Mouse (Mus musculus): ENCODE results near the gene Lrmp. TPM values are rescaled to one million over a fixed set of nuclear protein-coding genes. Genes with fewer than 3 reads are reported as not detected.
"Not testable (repeated sequence)": the region's sequence is repeated elsewhere in the genome, so short reads cannot be mapped to it uniquely, and the experiment has no call there.

Lrmp gene
- polyA plus RNA-seq, 1 experiment, result not detected

DNA sequence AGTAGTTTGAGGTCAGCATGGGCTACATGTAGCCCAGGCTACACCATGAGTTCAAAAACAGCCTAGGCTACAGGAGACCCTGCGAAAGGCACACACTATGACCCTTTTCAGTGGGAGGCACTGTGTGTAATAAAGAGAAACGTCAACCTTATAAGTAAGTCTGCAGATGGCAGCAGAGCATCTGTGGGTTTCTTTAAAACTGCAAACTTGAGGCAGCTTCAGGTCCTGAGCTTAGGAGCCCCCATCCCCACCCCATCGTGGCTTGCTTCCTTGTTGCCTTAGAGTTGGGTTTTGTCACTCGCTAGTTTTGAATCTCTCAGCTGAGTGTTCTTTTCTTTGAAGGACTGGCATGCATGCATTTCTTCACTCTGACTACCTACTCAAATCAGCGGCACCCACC lies 24.5 kb upstream of the Lrmp start:
- TF ChIP-seq USF1 (IDR thresholded peaks at IDR 0.05; ENCODE audit: low read depth) (no peak), MYOD1 (IDR thresholded peaks at IDR 0.05; ENCODE audit: control insufficient read depth, insufficient read length, low read depth) (no peak), CTCF (IDR thresholded peaks at IDR 0.05; ENCODE audit: control insufficient read depth, insufficient read depth, insufficient read length) (no peak), MYOG (IDR thresholded peaks at IDR 0.05; ENCODE audit: control insufficient read depth, extremely low read depth, insufficient read length) (no peak)
- H3K79me2 ChIP-seq (ENCODE audit: control insufficient read depth, insufficient read depth), result no peaks in the 10 kb centered on the region
- H3K4me3 ChIP-seq (ENCODE audit: insufficient read depth, poor library complexity, severe bottlenecking), result no peak overlapping the region
- no peak overlapping the region for H3ac ChIP-seq (ENCODE audit: control insufficient read depth, insufficient read length, low read depth)
- H3K79me3 ChIP-seq (ENCODE audit: low read depth), result no peaks in the 10 kb centered on the region
- no peaks in the 10 kb centered on the region for H3K27me3 ChIP-seq (ENCODE audit: control insufficient read depth, insufficient read depth, insufficient read length)
- no peaks in the 10 kb centered on the region for H3K36me3 ChIP-seq (ENCODE audit: control insufficient read depth, insufficient read depth)

DNA sequence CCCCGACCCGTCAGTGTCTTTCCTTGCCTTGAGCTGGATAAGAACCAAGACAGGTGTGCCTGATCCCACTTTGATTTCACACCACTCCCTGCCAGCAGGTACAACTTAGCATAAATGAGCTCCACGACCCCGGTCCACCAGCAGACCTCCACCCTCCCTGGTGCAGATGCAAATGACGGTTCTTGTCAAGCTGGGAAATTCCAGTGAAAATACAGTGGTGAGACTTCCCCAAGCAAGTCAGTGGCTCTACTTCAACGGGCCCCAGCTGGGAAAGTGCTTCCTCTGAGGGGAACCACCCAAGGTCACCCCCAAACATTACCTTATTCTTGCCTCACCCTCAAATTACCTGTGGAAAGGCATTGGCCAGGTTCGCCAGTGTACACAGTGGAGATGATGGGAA lies 23.5 kb upstream of the Lrmp start:
- H3K79me2 ChIP-seq (ENCODE audit: control insufficient read depth, insufficient read depth), result no peaks in the 10 kb centered on the region
- TF ChIP-seq MYOD1 (IDR thresholded peaks at IDR 0.05; ENCODE audit: control insufficient read depth, insufficient read length, low read depth) (no peak), USF1 (IDR thresholded peaks at IDR 0.05; ENCODE audit: low read depth) (no peak), FOSL1 (IDR thresholded peaks at IDR 0.05; ENCODE audit: insufficient read depth, low read length, poor library complexity, severe bottlenecking) (no peak), MAX (IDR thresholded peaks at IDR 0.05) (no peak), MYOG (IDR thresholded peaks at IDR 0.05; ENCODE audit: control insufficient read depth, extremely low read depth, insufficient read length) (no peak), CEBPB (IDR thresholded peaks at IDR 0.05; ENCODE audit: low read depth) (no peak), CTCF (IDR thresholded peaks at IDR 0.05; ENCODE audit: control insufficient read depth, insufficient read depth, insufficient read length) (no peak)
- no peaks in the 10 kb centered on the region for H3K79me3 ChIP-seq (ENCODE audit: low read depth)
- no peaks in the 10 kb centered on the region for H3K27me3 ChIP-seq (ENCODE audit: control insufficient read depth, insufficient read depth, insufficient read length)
- H3K36me3 ChIP-seq (ENCODE audit: control insufficient read depth, insufficient read depth), result no peaks in the 10 kb centered on the region
- no peak overlapping the region for H3ac ChIP-seq (ENCODE audit: control insufficient read depth, insufficient read length, low read depth)
- H3K4me3 ChIP-seq (ENCODE audit: insufficient read depth, poor library complexity, severe bottlenecking), result no peak overlapping the region

DNA sequence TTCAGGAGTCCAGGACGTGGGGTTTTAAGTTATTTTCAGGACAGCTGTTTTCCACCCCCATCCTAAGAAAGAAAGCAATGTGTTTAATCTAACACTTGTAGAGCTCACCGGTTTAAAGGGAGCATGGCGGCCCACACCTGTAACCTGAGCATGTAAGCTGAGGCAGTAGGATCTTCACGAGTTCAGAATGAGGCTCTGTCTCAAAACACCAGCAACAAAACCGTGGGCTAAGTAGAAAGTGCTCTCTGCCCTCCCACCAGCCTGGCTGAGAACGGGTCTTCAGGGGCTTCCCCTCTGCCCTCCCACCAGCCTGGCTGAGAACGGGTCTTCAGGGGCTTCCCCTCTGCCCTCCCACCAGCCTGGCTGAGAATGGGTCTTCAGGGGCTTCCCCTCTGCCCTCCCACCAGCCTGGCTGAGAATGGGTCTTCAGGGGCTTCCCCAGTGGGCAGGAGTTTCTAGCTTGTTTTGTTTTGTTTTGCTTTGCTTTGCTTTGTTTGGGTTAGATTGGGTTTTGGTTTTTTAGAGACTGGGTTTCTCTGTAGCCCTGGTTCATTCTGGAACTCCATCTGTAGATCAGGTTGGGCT lies 22.3 kb upstream of the Lrmp start:
- not testable (repeated sequence) for H3K27me3 ChIP-seq (ENCODE audit: control insufficient read depth, insufficient read depth, insufficient read length); H3K79me3 ChIP-seq (ENCODE audit: low read depth); H3K4me3 ChIP-seq (ENCODE audit: insufficient read depth, poor library complexity, severe bottlenecking); H3ac ChIP-seq (ENCODE audit: control insufficient read depth, insufficient read length, low read depth); H3K36me3 ChIP-seq (ENCODE audit: control insufficient read depth, insufficient read depth); H3K79me2 ChIP-seq (ENCODE audit: control insufficient read depth, insufficient read depth)

DNA sequence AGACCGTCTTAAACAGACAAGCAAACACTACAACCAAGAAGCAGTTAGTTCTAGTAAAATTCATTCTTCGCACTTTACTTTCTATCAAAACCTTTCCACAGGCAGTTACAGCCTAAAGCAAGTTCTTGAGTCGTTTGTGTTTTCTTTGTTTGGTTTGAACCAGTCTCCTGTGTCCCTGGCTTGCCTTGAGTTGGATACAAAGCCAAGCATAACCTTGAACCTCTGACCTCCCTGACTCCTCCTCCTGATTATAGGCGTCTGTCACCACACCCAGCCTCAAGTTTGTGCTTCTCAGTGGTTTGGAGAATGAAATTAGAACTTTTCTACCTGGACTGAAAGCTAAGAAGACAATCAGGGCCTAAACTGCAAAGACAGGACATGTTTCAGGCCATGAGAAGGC lies 21.0 kb upstream of the Lrmp start:
- Histone ChIP-seq H3K36me3 (ENCODE audit: control insufficient read depth, insufficient read depth) (no peaks in the 10 kb centered on the region), H3K79me2 (ENCODE audit: control insufficient read depth, insufficient read depth) (no peaks in the 10 kb centered on the region), H3K27me3 (ENCODE audit: control insufficient read depth, insufficient read depth, insufficient read length) (no peaks in the 10 kb centered on the region), H3ac (ENCODE audit: control insufficient read depth, insufficient read length, low read depth) (no peak overlapping the region), H3K4me3 (ENCODE audit: insufficient read depth, poor library complexity, severe bottlenecking) (no peak overlapping the region), H3K79me3 (ENCODE audit: low read depth) (no peaks in the 10 kb centered on the region)
- no peak for TF ChIP-seq MYOD1 (IDR thresholded peaks at IDR 0.05; ENCODE audit: control insufficient read depth, insufficient read length, low read depth)
- TF ChIP-seq CTCF (IDR thresholded peaks at IDR 0.05; ENCODE audit: control insufficient read depth, insufficient read depth, insufficient read length), result no peak

- H3K4me3 ChIP-seq (ENCODE audit: insufficient read depth, poor library complexity, severe bottlenecking), result no peak overlapping the region
- no peaks in the 10 kb centered on the region for H3K36me3 ChIP-seq (ENCODE audit: control insufficient read depth, insufficient read depth)
- H3ac ChIP-seq (ENCODE audit: control insufficient read depth, insufficient read length, low read depth), result no peak overlapping the region
- no peaks in the 10 kb centered on the region for H3K27me3 ChIP-seq (ENCODE audit: control insufficient read depth, insufficient read depth, insufficient read length)
- no peaks in the 10 kb centered on the region for H3K79me3 ChIP-seq (ENCODE audit: low read depth)
- no peak for TF ChIP-seq FOSL1 (IDR thresholded peaks at IDR 0.05; ENCODE audit: insufficient read depth, low read length, poor library complexity, severe bottlenecking)
- TF ChIP-seq CTCF (IDR thresholded peaks at IDR 0.05; ENCODE audit: control insufficient read depth, insufficient read depth, insufficient read length), result no peak
- no peak for TF ChIP-seq USF1 (IDR thresholded peaks at IDR 0.05; ENCODE audit: low read depth)
- no peak for TF ChIP-seq MAX (IDR thresholded peaks at IDR 0.05)
- no peak for TF ChIP-seq MYOG (IDR thresholded peaks at IDR 0.05; ENCODE audit: control insufficient read depth, extremely low read depth, insufficient read length)
- TF ChIP-seq CEBPB (IDR thresholded peaks at IDR 0.05; ENCODE audit: low read depth), result no peak
- no peak for TF ChIP-seq MYOD1 (IDR thresholded peaks at IDR 0.05; ENCODE audit: control insufficient read depth, insufficient read length, low read depth)
- H3K79me2 ChIP-seq (ENCODE audit: control insufficient read depth, insufficient read depth), result no peaks in the 10 kb centered on the region
Measured at GRCm38 (mm10) chr6:145100923-145101322, 14.5 kb upstream of the Lrmp start.

DNA sequence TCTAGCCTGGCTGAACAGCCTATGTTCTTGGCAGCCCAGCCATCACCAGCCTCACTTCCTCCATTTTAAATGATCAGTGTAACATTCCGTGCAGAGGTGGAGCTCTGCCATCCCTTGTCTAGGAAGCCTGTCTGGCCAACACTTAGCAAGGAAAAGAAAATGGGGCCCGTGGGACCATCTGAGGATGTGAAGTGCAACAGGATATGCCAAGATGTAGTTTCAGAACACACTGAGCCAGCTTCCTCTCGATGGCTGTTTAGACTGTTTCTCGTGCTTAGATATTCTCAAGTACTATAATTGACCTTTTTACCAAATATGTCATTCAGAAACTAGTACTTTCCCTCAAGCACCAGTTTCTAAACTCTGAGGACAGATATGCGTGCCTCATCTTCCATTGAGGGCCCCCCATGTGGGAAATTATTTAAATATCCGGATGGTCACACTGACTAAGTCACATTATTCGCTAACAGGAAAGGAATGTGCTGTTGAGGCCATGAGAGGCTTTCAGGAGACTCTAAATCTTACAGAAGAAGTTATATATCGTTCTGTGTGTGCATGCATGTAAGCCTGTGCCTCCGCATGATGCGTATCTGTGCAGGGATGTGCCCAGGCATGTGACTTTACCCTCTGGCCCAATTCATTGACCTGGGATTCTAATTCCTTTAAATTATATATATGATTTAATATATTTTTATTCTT lies 11.1 kb upstream of the Lrmp start:
- H3K4me3 ChIP-seq (ENCODE audit: insufficient read depth, poor library complexity, severe bottlenecking), result no peak overlapping the region
- TF ChIP-seq CTCF (IDR thresholded peaks at IDR 0.05; ENCODE audit: control insufficient read depth, insufficient read depth, insufficient read length), result no peak
- no peak for TF ChIP-seq FOSL1 (IDR thresholded peaks at IDR 0.05; ENCODE audit: insufficient read depth, low read length, poor library complexity, severe bottlenecking)
- TF ChIP-seq MYOG (IDR thresholded peaks at IDR 0.05; ENCODE audit: control insufficient read depth, extremely low read depth, insufficient read length), result no peak
- TF ChIP-seq MAX (IDR thresholded peaks at IDR 0.05), result no peak
- TF ChIP-seq USF1 (IDR thresholded peaks at IDR 0.05; ENCODE audit: low read depth), result no peak
- no peak for TF ChIP-seq CEBPB (IDR thresholded peaks at IDR 0.05; ENCODE audit: low read depth)
- no peak for TF ChIP-seq MYOD1 (IDR thresholded peaks at IDR 0.05; ENCODE audit: control insufficient read depth, insufficient read length, low read depth)
- no peaks in the 10 kb centered on the region for H3K79me2 ChIP-seq (ENCODE audit: control insufficient read depth, insufficient read depth)
- no peak overlapping the region for H3ac ChIP-seq (ENCODE audit: control insufficient read depth, insufficient read length, low read depth)
- H3K36me3 ChIP-seq (ENCODE audit: control insufficient read depth, insufficient read depth), result no peaks in the 10 kb centered on the region
- no peaks in the 10 kb centered on the region for H3K27me3 ChIP-seq (ENCODE audit: control insufficient read depth, insufficient read depth, insufficient read length)
- no peaks in the 10 kb centered on the region for H3K79me3 ChIP-seq (ENCODE audit: low read depth)
